Mouse (Mus musculus) cerebellum, postnatal 25 days (tissue): ENCODE results near the gene Ldhal6b.
"Not testable (repeated sequence)": the region's sequence is repeated elsewhere in the genome, so short reads cannot be mapped to it uniquely, and the experiment has no call there.

Experiments used
- DNase-seq, 2 experiments: peaks; one replicate each; pipeline ENCODE4 v3.0.0; 2021; ENCODE audit warnings: mixed read lengths in 2 of 2

Gene Ldhal6b

DNA sequence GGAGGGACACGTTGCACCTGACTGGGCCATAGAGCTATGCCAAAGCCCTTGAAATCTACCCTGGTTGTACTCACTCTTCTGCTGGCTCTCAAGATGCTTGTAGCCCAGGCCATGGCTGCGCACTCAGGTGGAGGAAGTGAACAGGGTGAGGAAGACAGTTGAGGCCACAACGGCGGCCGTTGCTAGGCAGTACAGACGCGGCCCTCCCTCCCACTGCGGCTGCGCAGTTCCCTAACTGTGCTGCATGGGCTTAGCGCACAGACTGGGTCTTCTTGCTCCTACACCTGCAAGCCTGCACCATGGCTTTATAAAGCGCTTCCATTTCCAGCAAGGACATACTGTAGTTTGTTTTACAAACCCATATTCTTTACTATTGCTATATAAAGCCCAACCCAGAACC lies at the start of gene Ldhal6b:
Ldhal6b (minus strand) TSS at position 223 of the 400 bp plus-strand sequence.
- no peak for DNase-seq

DNA sequence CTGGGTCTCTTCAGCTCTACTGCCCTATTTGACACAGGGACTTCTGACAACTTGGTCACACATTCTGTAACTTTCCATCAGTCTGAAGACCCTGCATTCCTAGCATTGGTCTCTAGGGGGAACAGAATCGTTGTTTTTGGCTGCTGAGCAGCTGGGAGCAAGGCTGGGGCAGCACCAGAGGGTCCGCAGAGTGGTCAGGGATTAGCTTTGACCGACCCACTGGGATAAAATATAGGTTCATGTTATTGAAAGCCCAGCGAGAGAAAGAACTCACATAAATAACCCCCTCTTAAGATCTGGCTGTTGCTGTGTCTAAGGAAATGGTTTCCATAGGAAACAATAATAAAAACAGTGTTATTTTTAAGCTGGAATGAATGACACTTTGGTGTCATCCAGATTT lies 48.6 kb upstream of the Ldhal6b start:
- no peak for DNase-seq

- DNase-seq = no peak
Observed at GRCm38 (mm10) chr17:5466736-5467135, 48.2 kb upstream of the Ldhal6b start.

GRCm38 (mm10) chr17:5463912-5464311 lies 45.3 kb upstream of the Ldhal6b start:
- DNase-seq = no peak

DNA sequence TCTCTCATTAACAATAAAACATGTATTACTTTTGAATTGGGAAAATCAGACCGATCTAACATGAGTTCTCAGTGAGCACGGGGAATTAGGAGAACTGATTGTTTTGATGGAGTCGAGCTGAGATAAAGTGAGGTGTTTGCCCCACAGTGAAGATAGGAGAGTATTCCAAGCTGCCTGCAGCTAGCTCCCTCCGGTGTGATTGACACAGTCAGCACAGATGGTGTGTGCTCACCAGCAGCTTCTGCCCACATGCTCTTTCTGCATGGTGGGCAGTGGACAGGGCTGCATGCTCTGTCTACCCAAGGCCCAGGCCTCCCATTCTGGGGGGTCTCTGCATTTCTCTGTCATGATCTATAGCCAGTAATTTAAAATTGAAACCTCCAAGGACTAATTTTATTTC lies 35.1 kb upstream of the Ldhal6b start:
- peak in 1 of 2 experiments; percentile 31 for DNase-seq

GRCm38 (mm10) chr17:5443751-5444150 lies 25.2 kb upstream of the Ldhal6b start:
- DNase-seq = no peak

DNA sequence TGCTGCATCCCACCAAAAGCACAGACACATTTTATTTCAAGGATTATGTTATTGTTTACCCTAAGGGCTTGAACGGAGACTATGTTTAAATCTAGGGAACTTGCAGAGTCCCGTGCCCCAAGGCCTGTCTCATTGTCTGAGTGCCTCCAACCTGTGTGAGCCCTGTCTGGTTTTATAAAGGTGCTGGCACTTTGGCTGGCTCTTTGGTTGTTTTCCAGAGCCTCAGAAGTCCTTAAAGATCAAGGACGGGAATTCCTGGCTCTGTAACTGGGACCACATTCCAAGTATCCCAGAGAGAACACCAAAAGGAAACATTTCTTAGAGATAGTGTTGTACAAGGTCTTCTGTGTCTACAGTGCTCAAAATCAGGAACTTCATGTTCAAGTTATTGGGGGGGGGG lies 24.7 kb upstream of the Ldhal6b start:
- no peak for DNase-seq

- not testable (repeated sequence) for DNase-seq
Observed at GRCm38 (mm10) chr17:5442403-5442802, 23.8 kb upstream of the Ldhal6b start.

DNA sequence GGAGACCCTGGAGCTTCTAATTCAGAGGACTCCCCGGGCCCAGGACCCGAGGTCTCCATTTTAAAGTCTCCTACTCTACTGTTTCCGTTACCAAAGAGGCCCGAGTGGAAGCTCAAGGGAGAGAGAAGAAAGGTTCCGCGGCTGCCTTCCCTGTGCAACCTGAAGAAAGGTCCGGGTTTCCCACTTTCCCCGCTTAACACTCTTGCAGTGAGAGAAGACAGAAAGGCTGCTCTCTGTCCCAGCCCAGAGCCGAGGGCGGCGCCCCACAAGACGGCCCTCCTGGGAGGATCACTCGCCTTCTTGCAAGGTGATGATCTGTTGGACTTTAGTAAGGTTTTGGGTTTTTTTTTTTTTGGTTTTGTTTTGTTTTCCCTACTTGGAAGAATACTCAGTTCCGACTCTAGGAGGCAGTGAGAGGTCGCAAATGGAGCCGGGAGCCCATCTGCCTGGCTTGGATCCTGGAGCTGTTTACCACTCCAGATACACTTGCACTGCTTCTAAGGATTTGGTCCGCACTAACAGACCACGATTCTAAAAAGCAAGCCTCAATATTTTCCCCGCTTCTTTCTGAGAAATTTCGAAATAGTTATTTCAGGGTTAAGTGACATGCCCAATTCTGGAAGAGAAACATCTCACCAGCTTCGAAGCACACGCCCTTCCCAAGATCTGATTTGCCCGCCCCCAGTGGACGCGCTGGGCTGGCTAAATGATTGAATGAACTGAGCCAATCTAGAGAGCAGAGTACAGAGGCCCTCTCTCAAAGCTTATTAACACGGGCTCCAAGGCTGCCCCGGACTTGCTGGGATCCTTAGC lies 21.8 kb upstream of the Ldhal6b start, which contains the start of gene Tmem242:
Tmem242 (minus strand) TSS at position 101 of the 813 bp plus-strand sequence.
- DNase-seq = peak; percentile 93 to 94

DNA sequence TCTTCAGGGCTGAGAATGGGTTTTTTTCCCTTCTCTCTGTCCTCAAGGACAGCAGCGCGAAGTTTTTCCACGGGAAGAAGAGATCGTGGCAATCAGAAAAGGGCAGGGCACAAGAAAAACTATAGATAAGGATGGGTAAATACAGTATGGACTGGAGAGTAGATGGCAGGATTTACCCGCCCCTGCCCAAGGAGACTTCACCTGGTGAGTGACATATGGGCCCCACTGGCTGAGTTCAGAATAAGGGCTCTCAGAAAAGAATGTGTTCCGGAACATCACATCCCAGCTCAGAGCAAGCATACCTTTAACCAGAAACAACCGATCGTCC lies 21.2 kb upstream of the Ldhal6b start:
- no peak for DNase-seq

- DNase-seq = no peak
Observed at GRCm38 (mm10) chr17:5429772-5430133, 11.2 kb upstream of the Ldhal6b start.

DNA sequence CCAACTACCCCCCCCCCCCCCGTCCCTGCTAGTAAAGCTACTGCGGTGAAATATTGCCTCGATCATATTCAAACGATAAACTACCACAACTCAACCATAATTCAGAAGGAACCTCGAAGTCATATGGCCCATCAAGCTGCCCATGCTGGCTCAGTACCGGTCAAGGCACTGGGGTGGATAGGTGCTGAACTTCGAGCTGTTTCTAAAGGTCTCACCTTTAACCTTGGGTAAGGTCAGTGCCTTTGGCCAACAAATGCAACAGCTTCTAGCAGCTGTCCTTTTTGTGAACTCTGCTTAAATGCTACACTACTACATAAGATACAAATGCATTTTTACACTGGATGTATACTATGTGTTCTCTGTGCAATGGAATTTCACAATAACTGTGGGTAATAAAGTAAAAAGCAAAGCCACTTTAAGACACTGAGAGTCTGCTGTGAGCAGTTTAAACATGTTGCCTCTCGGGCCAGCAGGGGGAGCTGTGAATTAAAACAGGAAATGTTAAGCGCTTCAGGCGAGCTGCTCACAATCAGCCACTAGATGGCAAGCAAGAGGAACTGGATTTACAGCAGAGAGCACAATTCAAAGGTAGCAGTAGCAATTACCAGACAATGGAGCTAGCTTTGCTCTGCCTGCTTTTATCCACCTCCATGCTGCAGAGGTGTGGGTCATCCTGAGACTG lies 10.7 kb upstream of the Ldhal6b start:
- DNase-seq = peak; percentile 91 to 95

DNA sequence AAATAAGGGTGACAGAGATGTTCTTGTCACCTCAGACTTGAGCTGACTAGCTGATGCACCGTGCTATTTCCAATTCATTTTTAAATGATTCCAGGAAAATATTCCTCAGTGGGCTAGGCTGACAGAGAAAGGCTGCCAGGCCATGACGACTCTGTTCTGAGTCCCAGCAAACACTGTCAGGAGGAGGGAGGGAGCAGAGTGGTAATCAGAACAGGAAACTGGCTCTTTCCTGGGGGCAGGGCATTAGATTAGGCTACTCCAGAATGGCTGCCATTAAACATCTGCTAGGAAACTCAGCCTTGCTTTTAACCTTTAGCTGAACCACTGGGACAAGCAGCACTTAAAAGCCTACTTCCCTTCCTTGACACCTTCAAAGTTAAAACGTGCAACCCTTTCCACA lies 6.6 kb upstream of the Ldhal6b start:
- no peak for DNase-seq

- DNase-seq = peak; percentile 40 to 57
Observed at GRCm38 (mm10) chr17:5424156-5424555, 5.6 kb upstream of the Ldhal6b start.

GRCm38 (mm10) chr17:5421835-5422234 lies 3.3 kb upstream of the Ldhal6b start:
- no peak for DNase-seq

- peak; percentile 33 to 66 for DNase-seq
Observed at GRCm38 (mm10) chr17:5419771-5420518, 1.4 kb upstream of the Ldhal6b start.

- DNase-seq = no peak
Observed at GRCm38 (mm10) chr17:5419056-5419455, 489 bp upstream of the Ldhal6b start.

DNA sequence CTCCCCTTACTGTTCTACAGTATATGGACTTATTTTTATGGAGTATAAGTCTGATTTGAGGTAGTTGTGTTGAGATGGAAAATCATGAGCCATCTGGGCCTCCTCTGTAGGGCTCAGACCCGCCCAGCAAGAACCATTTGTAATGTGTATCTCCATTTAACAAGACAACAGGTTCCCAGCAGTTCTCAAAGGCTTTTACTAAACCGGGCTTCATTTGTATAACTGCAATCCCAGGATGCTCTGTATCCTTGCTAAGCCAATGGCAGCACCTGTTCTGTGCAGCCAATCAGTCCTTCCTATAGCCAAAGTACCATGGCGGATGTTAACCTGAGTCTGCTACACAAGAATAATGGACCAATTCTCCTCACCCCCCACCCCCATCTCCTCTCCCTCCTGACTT lies 2.0 kb downstream of the Ldhal6b start:
- no peak for DNase-seq

DNA sequence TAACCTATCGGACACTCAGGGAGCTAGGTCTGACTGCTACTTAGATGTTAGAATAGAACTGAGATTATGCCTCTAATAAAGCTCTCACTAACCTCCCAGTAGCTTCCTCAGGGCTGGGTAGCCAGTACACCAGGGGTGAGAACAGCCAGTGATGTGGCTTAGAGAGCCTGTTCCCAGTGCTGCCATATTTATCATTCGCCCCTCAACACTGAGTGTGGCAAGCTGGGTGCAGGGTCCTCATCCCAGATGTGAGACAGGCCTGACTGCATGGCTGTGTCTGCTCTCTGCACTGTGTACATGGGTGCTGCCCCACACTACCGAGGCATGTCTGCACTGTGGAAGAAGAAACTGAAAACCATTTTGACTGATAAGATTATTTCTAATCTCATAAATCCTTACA lies 4.5 kb downstream of the Ldhal6b start:
- DNase-seq = no peak

GRCm38 (mm10) chr17:5413350-5413749 lies 5.2 kb downstream of the Ldhal6b start:
- DNase-seq = no peak

DNA sequence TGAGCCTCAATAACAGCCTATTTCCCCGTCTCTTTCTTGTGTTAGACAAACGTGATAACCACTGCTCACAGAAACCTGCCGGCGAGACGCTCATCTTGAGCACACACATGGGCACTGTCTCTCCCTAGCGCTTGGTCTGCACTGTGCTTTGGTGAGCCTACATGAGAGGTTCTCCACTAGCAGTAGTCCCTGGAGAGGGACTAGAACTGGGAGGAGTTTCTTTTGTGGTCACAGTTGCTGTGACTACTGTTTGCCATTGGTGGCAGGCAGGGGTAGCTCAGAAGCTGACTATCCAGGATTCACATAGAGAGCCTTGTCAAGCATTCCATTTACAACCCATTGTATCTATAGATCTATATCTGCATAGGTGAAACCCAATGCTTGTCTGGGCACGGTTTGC lies 5.8 kb downstream of the Ldhal6b start:
- DNase-seq = no peak

GRCm38 (mm10) chr17:5412301-5412700 lies 6.3 kb downstream of the Ldhal6b start:
- DNase-seq = no peak

- DNase-seq = no peak
Observed at GRCm38 (mm10) chr17:5411205-5411604, 7.4 kb downstream of the Ldhal6b start.

DNA sequence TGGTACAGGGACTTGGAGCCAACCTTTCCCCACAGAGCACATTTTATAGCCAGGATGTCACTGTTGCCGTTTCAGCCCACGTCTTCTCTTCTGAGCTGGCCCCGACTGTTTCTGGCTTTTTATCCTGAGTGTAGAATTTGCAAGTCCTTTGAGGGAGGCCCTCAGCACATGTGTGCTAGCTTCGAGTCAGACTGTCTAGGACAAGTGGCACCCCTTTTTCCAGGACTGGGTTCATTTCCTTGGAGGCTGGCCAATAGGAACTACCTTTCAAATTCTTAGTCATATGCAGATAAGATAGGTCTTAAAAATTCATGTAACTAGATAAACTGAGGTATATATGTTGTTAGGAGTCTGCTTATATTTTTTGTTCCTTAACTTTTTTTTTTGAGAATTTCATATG lies 8.2 kb downstream of the Ldhal6b start:
- no peak for DNase-seq
